Mouse (Mus musculus) retina, embryonic 14.5 days (tissue): Measurements from ENCODE around the gene Naa80.

Source experiments
- DNase-seq: peaks from one replicate; pipeline ENCODE4 v3.0.0-alpha.2; 2015; ENCODE audit warnings: low spot score

Naa80 gene

DNA sequence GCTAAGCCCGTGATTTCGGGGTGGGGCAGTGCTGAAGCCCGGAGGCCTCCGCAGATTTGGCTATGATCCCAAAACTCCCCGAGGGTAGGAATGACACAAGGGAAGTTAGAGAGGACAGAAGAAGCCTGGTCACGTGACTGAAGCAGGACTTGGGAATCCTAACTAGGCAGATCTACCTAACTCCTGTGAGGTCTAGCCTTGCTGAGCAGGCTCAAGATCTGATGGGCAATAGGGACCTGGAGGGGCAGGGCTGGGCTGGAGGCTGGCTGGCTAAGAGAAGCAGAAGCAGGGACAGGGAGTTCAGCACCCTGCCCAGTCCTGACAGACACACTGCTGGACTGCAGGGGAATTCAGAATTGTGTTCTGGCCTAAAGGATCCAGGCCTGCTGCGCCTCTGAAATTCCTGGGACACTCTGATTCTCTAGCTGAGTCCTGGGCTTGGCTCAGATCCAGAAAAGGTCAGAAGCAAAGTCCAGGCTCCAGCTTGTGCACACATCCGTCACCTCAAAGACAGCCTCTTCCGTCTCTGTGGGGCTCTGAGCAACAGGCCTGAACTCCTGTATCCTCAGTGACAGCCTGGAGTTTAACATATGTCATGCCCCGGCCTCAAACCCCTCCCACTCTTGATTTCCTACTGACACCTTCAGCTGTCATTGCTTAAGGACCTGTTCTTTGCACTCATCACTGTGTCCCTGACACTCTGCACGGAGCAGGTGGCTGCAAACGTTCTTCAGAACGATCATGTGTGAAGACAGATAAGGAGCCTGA lies 40.3 kb downstream of the Naa80 start:
- DNase-seq = no peak

DNA sequence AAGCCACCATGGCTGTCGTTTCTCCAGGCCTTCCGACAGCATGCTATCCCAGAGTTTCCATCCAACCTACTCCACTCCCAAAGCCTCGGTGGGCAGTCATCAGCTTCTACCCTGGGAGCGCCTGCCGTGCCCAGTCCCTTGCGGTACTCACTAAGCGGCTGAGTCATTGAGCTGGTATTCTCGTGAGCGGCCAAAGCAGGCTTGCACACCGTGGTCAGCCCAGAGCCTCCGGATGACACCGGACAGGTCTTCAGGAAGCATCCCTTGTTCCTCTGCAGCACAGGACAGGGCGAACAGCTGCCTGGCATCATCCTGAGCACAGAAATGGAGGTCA lies 40.8 kb downstream of the Naa80 start:
- DNase-seq = no peak

DNA sequence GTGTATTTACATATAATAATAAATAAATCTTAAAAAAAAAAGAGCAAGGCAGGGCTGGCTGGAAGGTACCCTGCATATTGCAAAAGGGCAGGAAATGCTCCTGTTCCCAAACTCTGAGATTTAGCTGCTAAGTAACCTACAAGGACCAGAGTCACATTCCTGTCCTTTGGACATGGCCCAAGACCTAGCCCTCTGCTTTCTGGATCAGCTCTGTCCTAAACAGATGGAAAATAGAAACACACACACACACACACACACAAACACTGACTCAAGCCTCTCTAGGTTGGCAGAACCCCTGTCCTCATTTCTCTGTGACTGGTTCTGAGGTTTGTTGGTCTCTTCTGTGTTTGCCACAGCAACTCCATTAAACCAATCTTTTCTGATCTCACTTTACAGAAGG lies 42.3 kb downstream of the Naa80 start:
- DNase-seq = no peak

DNA sequence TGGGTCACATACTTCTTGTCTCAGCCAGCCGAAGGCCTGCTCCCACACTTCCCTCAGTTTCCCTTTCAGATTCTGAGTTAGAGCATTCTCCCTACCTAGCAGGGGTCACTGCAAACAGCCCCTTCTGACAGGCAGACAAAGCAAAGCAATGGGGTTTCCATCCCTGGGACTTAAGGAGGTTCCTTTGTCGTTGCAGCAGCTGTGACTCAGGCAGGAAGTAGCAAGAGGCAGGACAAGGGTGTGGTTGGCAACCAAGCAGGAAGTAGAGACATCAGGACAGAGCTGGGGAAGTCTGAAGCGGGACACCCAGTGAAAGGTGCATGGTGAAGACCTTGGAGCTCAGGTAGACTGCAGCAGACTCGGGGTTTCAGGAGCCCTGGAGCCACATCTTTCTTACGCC lies 45.9 kb downstream of the Naa80 start:
- DNase-seq = no peak

DNA sequence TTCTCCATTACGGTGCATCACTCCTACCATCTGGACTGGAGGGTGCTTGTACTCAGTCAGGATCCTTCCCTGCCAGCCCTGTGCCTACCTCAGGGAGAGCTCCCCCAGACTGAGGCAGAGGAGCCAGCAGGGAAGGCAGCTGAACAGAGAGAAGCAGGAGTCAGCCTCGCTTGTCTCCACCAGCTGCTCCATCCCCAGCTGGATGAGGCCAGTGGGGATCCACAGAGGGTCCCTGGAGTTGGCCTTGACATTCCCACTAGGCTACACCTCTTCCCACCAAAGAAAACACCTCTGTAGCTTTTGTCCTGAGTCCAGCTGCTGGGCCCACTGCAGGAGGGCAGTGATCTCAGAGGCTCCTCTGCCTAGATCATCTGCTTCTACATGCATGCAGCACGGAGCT lies 46.3 kb downstream of the Naa80 start:
- DNase-seq = no peak

DNA sequence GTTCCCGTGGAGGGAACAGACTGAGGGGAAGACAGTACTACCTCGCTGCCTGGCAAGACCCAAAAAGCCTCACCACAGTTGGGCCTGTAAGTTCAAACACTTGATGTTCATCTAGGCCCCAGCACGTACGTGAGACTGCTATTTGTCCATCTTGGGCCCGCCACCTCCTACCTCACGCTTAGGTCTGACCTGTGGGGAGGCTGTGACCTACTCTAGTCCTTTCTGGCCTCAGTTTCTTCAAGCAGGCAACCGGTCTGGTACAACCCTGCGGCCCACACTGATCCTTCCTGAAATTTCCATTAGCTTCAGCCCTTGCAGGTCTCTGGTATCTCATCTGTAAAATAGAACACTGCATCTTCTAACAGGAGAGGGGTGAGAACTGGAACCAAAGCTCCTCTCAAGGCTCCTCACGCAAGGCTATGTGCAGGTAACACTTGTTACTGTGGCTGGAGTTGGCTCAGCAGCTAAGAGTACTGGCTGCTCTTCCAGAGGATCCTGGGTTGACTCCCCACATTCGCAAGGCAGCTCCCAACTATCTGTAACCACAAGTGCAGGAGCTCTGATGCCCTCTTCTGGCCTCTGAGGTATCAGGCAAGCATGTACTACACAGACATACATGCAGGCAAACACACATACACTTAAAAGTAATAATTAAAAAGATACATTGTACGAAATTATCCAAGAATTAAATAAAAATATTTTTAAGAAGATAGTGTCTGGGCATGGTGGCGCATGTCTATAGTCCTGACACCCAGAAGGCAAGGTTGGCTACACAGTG lies 46.9 kb downstream of the Naa80 start:
- DNase-seq = no peak

DNA sequence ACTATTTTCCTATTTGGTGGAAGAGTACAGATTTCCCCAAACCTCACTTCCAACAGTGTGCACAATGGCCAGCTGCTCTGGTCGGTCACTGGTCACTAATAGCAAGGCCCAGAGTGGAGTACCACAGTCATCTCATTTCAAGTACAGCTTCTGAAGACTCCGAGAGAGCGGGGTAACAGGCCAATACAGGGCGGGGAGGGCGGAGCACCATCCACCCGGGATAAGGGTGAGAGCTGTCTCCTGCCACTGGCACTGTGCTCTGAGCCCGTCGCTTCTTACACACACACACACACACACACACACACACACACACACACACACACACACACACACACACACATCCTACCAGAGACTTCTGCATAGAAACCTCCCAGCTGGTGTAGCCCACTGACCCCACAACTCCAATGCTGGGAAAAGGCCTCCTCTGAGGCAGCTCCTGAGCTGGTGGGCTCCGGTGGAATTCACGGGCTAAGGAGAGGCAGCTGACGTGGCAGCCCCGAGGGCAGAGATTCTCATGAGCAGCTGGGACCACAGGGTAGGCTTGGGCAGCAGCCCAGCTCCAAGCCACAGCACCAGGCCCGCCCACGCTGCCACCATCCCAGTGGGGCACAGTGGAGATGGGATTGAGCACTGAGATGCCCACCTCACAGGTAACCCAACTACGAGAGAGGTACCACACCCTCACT lies 47.6 kb downstream of the Naa80 start:
- no peak for DNase-seq

DNA sequence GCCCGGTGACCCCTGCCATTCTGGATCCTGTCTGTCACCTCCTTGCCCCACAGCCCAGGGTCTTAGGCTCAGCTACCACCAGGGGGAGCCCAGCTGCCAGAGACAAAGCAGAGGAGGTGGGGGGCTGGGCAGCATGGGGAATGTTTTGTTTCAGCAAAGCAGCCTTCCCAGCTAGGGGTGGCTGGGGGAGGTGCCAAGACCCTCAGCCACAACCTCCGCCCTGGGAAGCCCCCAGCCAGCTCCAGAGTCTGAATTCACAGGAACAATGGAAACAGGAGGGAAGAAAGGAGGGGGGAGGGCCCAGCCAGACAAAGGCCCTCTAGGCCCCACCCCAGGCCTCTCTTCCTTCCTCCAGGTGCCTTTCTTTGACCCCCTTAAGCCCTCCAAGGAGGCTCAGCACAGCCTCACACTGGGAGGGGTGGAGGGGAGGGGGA lies 48.2 kb downstream of the Naa80 start:
- peak; percentile 97 for DNase-seq

DNA sequence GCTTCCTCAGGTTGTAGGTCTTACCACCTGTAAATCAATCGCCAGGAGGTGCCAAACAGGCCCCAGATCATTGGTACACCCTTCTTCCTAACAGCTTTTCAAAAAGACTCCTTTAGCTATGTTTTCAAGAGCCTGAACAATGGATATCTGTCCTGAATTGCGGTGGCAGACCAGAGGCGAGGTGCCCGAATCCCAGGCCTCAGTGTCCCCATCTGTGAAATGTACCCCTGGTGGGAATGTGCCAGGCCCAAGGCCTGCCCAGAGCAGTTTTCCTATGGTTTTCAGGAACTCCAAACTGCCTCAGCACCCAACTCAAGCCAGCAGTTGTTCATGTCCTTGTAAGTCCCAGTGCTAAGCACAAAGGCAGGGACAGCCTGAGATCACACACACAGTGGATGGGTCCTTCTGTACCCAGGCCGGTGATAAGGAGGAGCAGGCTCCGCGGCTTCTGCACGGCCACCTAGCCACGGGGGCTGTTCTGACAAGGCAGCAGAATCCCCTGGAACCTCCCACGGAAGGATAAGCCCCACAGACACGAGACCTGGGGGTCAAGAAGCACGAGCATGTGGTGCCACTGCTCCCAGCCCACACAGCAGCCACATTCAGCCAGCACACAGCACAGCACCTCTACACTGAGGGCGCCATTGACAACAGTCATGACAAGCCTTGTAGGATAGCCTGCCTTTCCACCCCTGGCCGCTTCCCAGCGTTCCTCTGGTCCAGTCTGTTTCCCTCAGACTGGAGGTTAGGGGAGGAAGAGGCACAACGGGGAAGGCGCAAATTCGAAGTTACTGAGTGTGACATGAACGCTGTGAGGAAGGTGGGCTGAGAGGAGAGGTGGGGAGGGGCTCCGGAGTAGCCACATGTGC lies 48.9 kb downstream of the Naa80 start:
- DNase-seq = no peak

DNA sequence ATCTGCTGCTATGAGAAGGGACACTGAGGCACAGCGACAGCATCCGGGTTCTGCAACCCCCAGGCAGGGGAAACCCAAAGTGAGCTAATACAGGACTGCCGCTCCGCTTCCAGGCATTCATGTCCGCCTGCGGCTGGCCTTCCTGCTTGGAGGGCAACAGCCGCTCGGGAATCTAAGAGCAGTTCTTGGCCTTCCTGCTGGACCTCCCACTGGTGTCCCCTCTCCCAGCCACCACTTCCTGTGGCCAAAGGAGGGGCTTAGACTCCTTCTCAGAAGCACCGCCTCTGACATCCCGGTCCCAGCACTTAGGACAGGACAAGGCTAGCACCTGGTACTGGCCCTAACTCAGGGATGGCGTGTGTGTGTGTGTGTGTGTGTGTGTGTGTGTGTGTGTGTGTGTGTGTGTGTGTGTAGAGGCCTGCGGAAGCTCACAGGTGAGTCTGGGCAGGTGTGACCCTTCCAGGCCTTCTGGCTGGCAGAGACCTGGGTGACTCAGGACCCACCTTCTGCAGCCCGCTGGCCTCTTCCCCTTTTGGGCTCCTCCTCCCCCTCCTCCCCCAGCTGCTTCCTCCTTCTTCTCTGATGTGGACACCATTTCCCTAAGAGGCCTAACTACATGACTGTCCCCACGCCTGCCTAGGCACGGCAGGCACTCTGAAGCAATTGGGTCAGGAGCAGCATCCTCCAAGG lies 50.2 kb downstream of the Naa80 start:
- DNase-seq = no peak

DNA sequence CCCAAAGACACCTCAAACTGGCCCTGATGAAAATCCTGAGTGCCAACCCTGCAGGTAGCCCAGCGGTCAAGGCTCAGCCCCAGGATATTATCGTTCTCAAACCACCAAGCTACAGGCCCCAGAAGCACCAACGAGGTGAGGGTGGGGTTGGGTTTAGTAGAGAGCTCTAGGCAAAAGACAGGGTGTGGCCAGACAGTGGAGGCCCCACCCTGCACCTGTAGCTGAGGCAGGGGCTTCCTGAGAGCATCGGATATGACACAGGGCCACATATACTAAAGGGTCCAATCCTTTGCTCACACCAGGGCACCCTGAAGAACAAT lies 50.7 kb downstream of the Naa80 start:
- DNase-seq = no peak

DNA sequence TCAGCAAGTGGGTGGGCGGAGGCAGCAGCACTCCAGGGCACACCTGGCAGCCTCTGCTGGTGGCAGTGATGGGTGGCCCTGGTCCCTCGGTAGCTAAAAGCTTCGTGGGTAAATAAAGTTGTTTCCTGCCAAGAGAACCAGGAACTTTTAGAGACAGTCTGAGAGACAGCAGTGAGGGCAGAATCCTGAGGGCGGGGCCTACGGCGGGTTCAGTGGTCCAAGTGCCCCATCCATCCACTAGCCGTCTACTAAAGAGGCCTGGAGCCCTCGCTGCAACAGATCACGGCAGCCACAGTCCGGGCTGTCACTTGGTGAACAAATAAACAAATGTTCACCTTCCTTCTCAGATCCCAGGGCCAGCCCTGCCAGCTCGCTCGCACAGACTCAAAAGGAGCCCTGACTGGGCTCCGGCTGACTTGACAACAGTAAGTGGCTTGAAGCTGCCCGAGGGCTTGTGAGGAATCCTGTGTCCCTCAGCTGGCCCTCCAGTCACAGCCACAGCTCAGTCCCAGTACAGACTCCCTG lies 51.3 kb downstream of the Naa80 start:
- peak; percentile 50 for DNase-seq

DNA sequence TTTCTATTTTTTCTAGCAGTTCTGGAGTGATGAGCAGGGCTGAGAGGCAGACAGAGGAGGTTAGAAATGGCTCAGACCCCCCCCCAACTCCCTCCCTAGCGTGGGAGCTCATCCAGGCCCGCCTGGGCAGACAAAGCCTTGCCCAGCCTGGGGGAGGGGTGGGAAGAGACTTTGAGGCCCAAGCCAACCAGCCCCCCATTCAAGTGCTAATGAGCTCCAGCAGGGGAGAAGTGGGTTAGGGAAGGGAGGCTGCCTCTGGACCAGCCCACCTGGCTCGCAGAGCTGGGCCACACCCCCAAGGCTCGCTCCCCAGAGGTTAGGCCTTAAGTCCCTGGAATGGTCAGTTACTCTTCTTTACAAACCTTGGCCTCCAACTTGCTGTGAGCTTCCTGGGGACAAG lies 51.9 kb downstream of the Naa80 start:
- DNase-seq = peak; percentile 82

DNA sequence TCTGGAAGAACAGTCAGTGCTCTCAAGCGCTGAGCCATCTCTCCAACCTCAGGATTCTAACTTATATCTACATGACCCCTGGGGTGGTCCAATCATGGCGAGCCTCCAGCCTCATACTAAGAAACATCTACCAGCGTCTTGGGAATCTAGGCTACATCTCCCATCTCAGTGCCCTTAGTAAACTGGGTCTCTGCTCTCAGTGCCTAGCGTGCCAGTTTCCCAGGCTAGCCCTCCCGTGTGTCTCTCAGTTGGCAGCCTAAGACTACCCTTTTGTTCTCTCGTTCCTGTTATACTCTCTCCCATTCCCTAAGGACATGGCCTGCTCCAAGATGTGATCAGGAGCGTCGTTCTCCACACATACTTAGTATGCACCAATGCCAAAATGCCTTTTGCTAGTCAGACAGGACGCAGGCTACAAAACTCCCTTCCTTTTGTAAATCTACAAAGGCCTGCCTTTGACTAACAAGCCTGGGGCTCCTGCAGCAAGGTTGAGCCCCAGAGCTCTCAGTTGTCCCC lies 52.7 kb downstream of the Naa80 start:
- no peak for DNase-seq

DNA sequence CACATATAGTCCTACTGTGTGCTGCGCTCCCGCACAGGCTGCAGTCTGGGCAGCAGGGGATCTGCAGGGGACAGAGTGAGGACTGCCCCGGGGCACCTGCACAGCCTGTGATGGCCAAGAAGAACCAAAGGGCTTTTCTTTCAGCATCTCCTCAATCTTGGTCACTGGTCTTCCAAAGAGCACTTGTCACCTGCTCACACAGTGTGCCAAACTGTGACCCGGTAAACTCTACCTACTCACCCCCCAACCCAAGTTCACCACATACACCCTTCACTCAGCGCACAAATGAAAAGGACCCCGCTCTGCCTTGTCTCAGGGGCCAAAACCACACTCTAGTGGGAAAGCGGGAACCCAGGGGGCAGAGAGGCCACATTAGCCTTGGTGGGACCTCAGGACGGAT lies 53.2 kb downstream of the Naa80 start:
- no peak for DNase-seq

DNA sequence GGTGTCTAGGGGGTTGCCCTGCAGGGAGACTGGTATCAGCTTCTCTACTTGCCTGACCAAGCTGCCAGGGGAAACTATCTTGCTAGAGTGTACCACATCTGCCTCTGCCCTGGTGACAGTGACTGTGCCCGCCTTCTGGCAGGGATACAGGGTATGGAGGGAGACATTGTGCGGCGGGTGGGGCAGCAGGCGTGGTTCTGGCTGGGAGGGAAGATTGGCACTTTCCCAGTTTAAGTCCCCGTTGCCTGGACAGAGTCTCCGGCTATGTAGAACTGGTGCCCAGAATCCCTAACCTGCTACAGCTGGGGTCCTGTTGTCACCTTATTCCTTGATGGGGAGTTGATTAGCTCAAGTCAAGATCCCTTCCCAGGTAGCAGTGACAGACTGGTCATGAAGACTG lies 53.8 kb downstream of the Naa80 start:
- no peak for DNase-seq

DNA sequence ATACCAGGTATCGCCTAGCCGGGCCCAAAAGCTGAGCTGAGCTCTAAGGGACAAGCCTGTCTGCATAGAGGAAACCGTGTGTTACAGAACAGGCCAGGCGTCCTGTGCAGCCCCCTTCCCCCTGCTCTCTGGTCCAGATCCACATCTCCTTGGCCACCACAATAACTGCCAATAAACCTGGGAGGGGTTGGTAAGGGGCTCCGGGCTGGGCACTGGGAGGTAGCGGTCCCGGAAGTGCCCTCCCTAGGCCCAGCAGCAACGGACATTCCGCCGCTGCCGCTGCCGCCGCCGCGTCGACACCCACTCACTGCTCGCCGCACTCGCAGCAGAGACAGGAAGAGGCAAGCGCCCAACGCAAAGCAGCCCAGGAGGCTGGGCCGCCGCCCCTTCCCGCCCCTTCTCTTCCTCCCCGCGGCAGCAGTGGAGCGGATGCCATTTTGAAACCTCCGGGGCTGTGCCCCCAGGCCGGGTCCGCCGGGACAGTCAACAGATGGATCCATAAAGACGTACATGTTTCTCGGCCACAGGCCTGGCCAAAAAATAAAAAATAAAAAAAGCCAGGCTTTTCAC lies 54.5 kb downstream of the Naa80 start:
- peak; percentile 70 for DNase-seq
